Mouse (Mus musculus): ENCODE data around the gene Eea1. TPM values are rescaled to one million over a fixed set of nuclear protein-coding genes. Genes with fewer than 3 reads are reported as not detected.

Eea1 gene
- polyA plus RNA-seq, 1 experiment, result 1.5 TPM

- Histone ChIP-seq H3K4me1 (replicated peaks; ENCODE audit: control insufficient read depth, insufficient read depth, low read length) (no peaks in the 10 kb centered on the region), H3K27ac (ENCODE audit: control insufficient read depth, insufficient read depth, low read length) (no peak overlapping the region), H3K27me3 (ENCODE audit: control insufficient read depth, insufficient read depth, low read length) (no peaks in the 10 kb centered on the region), H3K36me3 (ENCODE audit: control insufficient read depth, insufficient read depth, low read length) (no peaks in the 10 kb centered on the region), H3K4me3 (ENCODE audit: control insufficient read depth, insufficient read depth, low read length) (no peak overlapping the region)
- no peak for DNase-seq
- 96% methylated on average over 2 of the region's 2 CpGs for WGBS
- no peak for TF ChIP-seq POLR2A (IDR thresholded peaks at IDR 0.05; ENCODE audit: control insufficient read depth, extremely low read depth, insufficient read depth, low read length, poor library complexity)
- TF ChIP-seq CTCF (IDR thresholded peaks at IDR 0.05; ENCODE audit: borderline replicate concordance, control insufficient read depth, extremely low read depth, insufficient read depth, low read length, poor library complexity), result no peak
Observed at GRCm38 (mm10) chr10:96044216-96044615, 103.8 kb downstream of the Eea1 start.

GRCm38 (mm10) chr10:96047960-96048536 is 107.6 kb downstream of the Eea1 start:
- no peak for DNase-seq
- H3K4me3 ChIP-seq (ENCODE audit: control insufficient read depth, insufficient read depth, low read length), result no peak overlapping the region
- TF ChIP-seq POLR2A (IDR thresholded peaks at IDR 0.05; ENCODE audit: control insufficient read depth, extremely low read depth, insufficient read depth, low read length, poor library complexity) (no peak), CTCF (IDR thresholded peaks at IDR 0.05; ENCODE audit: borderline replicate concordance, control insufficient read depth, extremely low read depth, insufficient read depth, low read length, poor library complexity) (no peak)
- H3K4me1 ChIP-seq (replicated peaks; ENCODE audit: control insufficient read depth, insufficient read depth, low read length), result no peaks in the 10 kb centered on the region
- WGBS, result 86% methylated on average over 9 of the region's 9 CpGs
- no peaks in the 10 kb centered on the region for H3K27me3 ChIP-seq (ENCODE audit: control insufficient read depth, insufficient read depth, low read length)
- H3K27ac ChIP-seq (ENCODE audit: control insufficient read depth, insufficient read depth, low read length), result no peak overlapping the region
- no peaks in the 10 kb centered on the region for H3K36me3 ChIP-seq (ENCODE audit: control insufficient read depth, insufficient read depth, low read length)

DNA sequence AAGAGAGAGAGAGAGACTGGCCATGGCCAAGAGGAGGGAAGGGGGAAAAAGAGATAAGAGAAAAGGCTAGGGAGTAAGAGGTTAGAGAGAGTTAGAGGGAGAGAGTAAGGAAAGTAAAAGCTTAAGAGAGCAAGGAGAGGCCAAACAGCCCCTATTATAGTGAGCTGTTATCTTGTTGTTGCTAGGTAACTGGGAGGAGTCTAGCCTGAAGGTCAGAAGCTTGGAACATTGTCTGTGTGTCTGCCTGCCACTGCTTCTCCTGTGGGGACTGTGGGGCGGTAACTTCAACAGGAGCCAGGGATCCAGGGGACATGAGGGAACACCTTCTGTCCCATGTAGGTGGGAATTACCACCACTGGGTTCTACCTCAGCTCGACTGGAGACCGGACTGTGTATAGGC is 108.1 kb downstream of the Eea1 start:
- Histone ChIP-seq H3K27me3 (ENCODE audit: control insufficient read depth, insufficient read depth, low read length) (no peaks in the 10 kb centered on the region), H3K27ac (ENCODE audit: control insufficient read depth, insufficient read depth, low read length) (no peak overlapping the region), H3K36me3 (ENCODE audit: control insufficient read depth, insufficient read depth, low read length) (no peaks in the 10 kb centered on the region), H3K4me3 (ENCODE audit: control insufficient read depth, insufficient read depth, low read length) (no peak overlapping the region), H3K4me1 (replicated peaks; ENCODE audit: control insufficient read depth, insufficient read depth, low read length) (no peaks in the 10 kb centered on the region)
- 93% methylated on average over 3 of the region's 3 CpGs for WGBS
- no peak for DNase-seq
- no peak for TF ChIP-seq CTCF (IDR thresholded peaks at IDR 0.05; ENCODE audit: borderline replicate concordance, control insufficient read depth, extremely low read depth, insufficient read depth, low read length, poor library complexity)
- no peak for TF ChIP-seq POLR2A (IDR thresholded peaks at IDR 0.05; ENCODE audit: control insufficient read depth, extremely low read depth, insufficient read depth, low read length, poor library complexity)

- Histone ChIP-seq H3K36me3 (ENCODE audit: control insufficient read depth, insufficient read depth, low read length) (no peaks in the 10 kb centered on the region), H3K27ac (ENCODE audit: control insufficient read depth, insufficient read depth, low read length) (no peak overlapping the region), H3K27me3 (ENCODE audit: control insufficient read depth, insufficient read depth, low read length) (no peaks in the 10 kb centered on the region), H3K4me3 (ENCODE audit: control insufficient read depth, insufficient read depth, low read length) (no peak overlapping the region), H3K4me1 (replicated peaks; ENCODE audit: control insufficient read depth, insufficient read depth, low read length) (no peaks in the 10 kb centered on the region)
- WGBS, result 53% methylated on average over 3 of the region's 3 CpGs
- DNase-seq, result no peak
- TF ChIP-seq CTCF (IDR thresholded peaks at IDR 0.05; ENCODE audit: borderline replicate concordance, control insufficient read depth, extremely low read depth, insufficient read depth, low read length, poor library complexity) (no peak), POLR2A (IDR thresholded peaks at IDR 0.05; ENCODE audit: control insufficient read depth, extremely low read depth, insufficient read depth, low read length, poor library complexity) (no peak)
Observed at GRCm38 (mm10) chr10:96067347-96067746, 126.9 kb downstream of the Eea1 start.

- 92% methylated on average over 7 of the region's 7 CpGs for WGBS
- H3K36me3 ChIP-seq (ENCODE audit: control insufficient read depth, insufficient read depth, low read length), result no peaks in the 10 kb centered on the region
- TF ChIP-seq CTCF (IDR thresholded peaks at IDR 0.05; ENCODE audit: borderline replicate concordance, control insufficient read depth, extremely low read depth, insufficient read depth, low read length, poor library complexity), result no peak
- no peak overlapping the region for H3K27ac ChIP-seq (ENCODE audit: control insufficient read depth, insufficient read depth, low read length)
- no peak for DNase-seq
- no peaks in the 10 kb centered on the region for H3K27me3 ChIP-seq (ENCODE audit: control insufficient read depth, insufficient read depth, low read length)
- no peaks in the 10 kb centered on the region for H3K4me1 ChIP-seq (replicated peaks; ENCODE audit: control insufficient read depth, insufficient read depth, low read length)
- no peak overlapping the region for H3K4me3 ChIP-seq (ENCODE audit: control insufficient read depth, insufficient read depth, low read length)
Observed at GRCm38 (mm10) chr10:96074386-96074785, 133.9 kb downstream of the Eea1 start.

DNA sequence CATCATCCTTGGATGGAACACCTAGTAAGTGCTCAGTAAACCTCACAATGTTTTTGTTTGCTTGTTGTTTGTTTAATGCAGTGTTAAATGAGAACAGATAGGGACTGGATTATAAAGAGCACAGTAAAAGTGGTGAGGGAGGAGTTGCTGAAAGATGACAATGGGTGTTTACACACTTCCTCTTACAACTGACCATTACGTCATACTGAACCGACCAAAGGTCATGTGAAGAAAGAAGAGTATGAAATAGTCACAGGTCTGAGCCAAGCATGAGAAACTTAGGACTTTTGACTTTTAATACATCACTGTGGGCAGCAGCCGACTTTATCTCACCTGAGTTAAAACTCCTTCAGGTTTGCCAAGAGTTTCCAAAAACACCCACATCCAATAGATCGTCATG is 135.0 kb downstream of the Eea1 start:
- H3K27ac ChIP-seq (ENCODE audit: control insufficient read depth, insufficient read depth, low read length), result no peak overlapping the region
- WGBS, result 81% methylated on average over 4 of the region's 4 CpGs

DNA sequence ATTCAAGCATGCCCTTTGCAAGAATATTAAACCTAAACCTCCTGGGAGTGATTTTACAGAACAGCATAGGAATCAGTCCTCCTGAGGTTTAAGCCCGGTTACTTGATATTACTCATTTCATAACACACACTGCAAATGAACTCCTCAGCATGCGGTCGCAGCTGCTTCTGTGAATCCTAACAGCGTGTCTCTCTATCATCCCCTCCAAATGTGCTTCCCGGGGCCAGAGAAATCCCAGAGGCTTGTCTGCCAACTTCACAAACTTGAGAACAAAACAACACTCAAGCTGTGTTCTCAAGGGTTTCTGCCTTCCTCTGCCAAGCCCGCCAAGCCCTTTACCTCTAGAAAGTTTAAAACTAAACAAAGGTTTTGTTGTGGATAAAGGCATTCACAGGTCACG is 135.4 kb downstream of the Eea1 start:
- no peaks in the 10 kb centered on the region for H3K27me3 ChIP-seq (ENCODE audit: control insufficient read depth, insufficient read depth, low read length)
- H3K27ac ChIP-seq (ENCODE audit: control insufficient read depth, insufficient read depth, low read length), result no peak overlapping the region
- H3K4me3 ChIP-seq (ENCODE audit: control insufficient read depth, insufficient read depth, low read length), result no peak overlapping the region
- H3K4me1 ChIP-seq (replicated peaks; ENCODE audit: control insufficient read depth, insufficient read depth, low read length), result no peaks in the 10 kb centered on the region
- no peak for TF ChIP-seq POLR2A (IDR thresholded peaks at IDR 0.05; ENCODE audit: control insufficient read depth, extremely low read depth, insufficient read depth, low read length, poor library complexity)
- no peak for TF ChIP-seq CTCF (IDR thresholded peaks at IDR 0.05; ENCODE audit: borderline replicate concordance, control insufficient read depth, extremely low read depth, insufficient read depth, low read length, poor library complexity)
- WGBS, result 84% methylated on average over 7 of the region's 7 CpGs
- DNase-seq, result no peak
- H3K36me3 ChIP-seq (ENCODE audit: control insufficient read depth, insufficient read depth, low read length), result no peaks in the 10 kb centered on the region

More for the DNA sequence above, 135.0 kb downstream of the Eea1 start:
- H3K27me3 ChIP-seq (ENCODE audit: control insufficient read depth, insufficient read depth, low read length), result no peaks in the 10 kb centered on the region
- no peaks in the 10 kb centered on the region for H3K4me1 ChIP-seq (replicated peaks; ENCODE audit: control insufficient read depth, insufficient read depth, low read length)
- no peak for DNase-seq
- no peak for TF ChIP-seq POLR2A (IDR thresholded peaks at IDR 0.05; ENCODE audit: control insufficient read depth, extremely low read depth, insufficient read depth, low read length, poor library complexity)
- no peak for TF ChIP-seq CTCF (IDR thresholded peaks at IDR 0.05; ENCODE audit: borderline replicate concordance, control insufficient read depth, extremely low read depth, insufficient read depth, low read length, poor library complexity)
- no peak overlapping the region for H3K4me3 ChIP-seq (ENCODE audit: control insufficient read depth, insufficient read depth, low read length)
- no peaks in the 10 kb centered on the region for H3K36me3 ChIP-seq (ENCODE audit: control insufficient read depth, insufficient read depth, low read length)
